Mouse (Mus musculus): ENCODE results near the gene Rictor.
"Not testable (repeated sequence)": the region's sequence is repeated elsewhere in the genome, so short reads cannot be mapped to it uniquely, and the experiment has no call there.

Gene Rictor

DNA sequence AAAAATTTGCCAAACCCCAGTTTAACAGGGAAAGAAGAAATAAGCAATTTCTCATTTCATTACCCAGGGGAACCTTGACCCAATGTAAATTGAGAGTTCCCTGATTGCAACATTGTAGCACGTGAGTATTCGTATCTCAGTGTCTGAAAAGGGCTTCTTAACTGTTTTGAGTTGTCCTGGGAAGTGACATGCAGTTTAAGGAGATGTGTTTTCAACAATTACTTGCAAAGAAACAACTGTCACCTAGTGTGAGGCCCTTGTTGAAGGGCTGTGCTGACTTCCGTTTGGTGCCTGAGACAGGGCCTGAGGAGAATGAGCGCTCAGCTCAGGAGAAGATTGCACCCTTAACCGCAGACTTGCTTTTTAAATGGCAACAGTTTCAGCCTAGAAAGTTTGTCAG, 24.9 kb downstream of the Rictor start:
- no peak for DNase-seq (ENCODE audit: low spot score)

DNA sequence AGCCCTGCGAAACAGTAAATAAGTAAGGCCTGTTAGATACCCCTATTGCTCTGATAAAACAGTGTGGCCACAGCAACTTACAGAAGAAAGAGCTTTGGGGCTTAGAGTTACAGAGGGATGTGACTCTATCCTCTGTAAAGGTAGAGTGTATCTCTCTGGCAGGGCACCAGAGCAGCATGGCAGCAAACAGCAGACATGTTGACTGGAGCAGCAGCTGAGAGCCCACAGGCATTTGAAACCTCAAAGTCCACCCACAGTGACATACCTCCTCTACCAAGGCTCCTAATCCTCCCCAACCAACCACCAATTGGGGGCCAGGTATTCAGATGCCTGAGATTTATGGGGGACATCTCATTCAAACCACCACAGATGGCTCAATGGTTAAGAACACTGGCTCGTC, 31.0 kb downstream of the Rictor start:
- no peak for DNase-seq (ENCODE audit: low spot score)

DNA sequence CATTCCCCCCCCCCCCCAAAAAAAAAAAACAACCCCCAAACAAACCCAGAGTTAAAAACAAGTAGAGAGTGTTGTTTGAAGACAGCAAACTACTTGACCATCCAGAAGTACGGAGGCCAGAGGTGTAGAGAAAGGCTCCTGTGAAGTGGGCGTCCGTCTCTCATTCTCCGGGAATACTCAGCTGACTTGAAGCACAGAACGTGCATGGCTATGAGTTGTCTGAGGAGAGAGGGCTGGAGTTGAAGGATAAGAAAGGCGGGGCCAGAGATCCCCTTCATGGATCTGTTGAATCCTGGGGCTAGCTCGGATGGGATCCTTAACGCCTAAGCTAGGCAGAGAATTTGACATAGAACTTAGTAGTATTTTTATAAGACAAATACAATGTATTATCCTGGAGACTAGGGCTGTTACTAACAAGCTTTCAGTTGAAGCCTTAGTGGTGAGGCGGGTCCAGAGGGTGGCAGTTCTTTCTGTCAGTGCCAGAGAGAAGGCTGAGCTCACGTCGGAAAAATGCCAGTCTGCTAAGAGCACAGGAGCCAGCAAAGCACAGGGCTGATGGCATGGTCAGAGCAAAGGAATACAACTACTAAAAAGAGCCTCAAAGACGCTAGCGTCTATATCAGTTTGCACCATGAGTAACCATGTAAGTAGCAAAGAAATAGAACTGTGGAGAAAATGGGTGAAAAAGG, 34.3 kb downstream of the Rictor start:
- DNase-seq (ENCODE audit: low spot score), result no peak

DNA sequence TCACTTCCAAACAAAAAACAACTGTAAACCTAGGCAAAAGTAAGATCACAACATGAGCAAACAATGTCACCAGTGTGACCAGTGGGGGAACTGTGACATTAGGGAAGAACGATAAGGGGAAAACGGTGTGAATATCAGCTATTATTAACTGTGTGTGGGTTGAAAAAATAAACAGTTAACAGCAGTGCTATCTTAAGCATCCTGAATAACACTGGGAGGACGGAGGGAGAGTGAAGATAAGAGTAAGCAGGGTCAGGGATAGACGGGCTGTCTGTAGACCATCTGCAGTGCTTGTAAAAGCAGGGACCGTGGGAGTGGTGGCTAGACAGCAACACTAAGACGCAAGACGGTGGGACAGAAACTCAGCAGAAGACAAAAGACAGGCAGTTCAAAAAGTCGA, 35.5 kb downstream of the Rictor start:
- no peak for DNase-seq (ENCODE audit: low spot score)

DNA sequence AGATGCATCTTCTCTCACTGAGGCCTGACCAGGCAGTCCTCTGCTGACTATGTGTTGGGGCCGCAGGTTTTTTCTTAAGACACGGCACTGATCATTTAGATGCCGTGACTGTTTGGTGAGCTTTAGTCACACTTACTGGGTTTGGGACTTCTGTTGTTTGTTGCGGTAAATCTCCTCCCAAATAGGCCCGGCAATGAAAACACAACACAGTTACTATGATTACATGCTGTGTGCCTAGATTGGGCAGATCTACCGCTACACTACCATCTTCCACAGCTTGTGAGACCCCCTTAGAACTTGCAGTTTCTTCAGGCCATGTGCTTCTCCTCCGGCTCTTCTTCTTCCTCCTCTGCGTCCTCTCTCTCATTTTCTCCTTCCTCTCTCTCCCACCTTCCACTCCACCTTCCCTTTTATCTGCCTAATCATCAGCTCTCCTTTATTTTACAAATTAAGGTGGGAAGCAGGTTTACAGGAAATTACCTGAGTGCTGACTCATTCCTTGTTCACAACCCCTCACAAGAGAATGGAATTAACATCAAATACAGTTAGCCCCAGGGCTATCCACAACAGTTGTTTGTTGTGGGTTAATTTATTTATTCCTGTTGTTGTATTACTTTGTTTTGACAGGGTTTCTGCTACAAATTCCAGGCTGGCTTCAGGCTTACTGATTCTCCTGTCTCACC, 38.3 kb downstream of the Rictor start:
- DNase-seq (ENCODE audit: low spot score), result not testable (repeated sequence)

DNA sequence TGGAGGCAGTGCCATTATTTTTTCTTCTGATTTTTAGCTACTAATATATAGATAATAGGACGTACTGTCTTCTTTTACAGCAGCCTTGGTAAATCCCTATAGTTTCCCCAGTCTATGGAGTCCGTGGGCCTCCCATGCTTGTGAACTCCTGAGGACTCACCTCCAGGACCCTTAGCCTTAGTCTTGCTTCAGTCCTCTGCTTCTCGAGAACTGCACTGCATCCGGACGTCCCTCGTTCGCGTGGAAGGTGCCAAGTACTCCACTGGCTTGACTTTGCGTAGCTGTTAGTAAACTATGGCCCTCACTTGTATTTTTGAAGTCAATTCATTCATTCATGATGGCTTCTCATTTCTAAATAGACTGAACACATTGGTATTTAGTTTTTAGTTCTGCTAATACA, 38.8 kb downstream of the Rictor start:
- DNase-seq (ENCODE audit: low spot score), result no peak

DNA sequence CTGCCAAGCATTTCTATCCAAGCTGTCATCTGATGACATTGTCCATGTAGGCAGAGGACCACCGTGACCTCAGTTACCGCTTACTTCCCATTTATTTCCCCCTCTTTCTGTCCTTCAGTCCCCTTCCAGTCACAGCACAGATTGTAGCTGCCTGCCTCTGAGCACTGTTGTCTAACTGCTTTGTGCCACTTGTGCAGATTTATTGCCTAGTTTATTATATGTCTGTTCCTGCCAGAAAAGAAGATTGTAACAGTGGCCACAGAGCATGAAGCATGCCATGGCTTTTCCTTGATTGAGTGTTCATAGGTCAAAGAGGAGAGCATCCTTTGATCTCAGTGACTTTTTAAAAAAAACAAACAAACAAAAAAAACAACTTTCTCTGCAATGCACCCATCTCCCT, 46.2 kb downstream of the Rictor start:
- DNase-seq (ENCODE audit: low spot score), result no peak

DNA sequence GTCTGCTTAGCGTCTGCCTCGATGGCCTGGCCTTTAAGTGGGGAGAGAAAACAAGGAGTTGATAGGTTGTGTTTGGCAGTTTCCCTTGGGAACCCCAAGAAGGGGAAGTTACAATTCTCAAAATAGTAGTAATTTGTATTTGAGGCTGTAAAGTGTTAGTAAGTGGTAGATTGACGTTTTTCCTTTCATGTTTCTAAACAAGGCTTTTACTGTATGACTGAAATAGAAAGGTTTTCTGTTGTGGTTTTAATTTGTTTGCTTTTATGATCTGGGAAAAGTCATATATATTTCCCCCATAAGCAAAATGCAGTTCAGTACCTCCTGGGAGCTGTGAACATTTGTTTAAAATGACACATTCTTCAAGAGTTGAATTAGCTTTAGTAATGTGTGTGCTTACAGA, 64.1 kb downstream of the Rictor start:
- no peak for DNase-seq (ENCODE audit: low spot score)

DNA sequence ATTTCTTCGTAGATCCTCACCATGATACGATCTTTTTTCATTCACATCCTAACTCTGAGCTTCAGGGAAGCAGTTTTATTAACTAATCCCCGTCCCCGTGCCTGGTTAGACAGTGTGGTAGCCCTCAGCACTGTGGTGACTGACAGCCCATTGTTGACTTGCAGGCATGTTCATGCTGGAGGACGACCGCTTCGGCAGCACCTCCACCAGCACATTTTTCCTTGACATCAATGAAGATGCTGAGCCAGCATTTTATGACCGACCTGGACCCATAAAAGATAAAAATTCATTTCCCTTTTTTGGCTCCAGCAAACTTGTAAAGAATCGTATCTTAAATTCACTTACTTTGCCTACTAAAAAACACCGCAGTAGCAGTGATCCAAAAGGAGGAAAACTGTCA, 78.0 kb downstream of the Rictor start:
- no peak for DNase-seq (ENCODE audit: low spot score)

DNA sequence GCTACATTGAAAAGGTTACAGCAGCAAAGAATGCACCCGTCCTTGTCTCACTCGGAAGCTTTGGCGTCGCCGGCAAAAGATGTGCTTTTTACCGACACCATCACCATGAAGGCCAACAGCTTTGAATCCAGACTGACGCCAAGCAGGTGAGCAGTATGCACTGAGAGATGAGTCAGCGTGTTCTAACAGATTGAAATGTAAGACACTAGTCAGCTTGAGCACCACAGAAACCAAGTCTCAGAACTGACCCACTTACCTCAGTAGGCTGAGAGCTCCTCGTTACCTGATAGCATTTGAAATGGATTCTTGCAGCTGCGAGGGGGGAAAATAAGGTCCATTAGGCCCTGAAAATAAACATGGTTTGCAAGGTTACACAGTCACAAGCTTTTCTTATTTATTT, 79.1 kb downstream of the Rictor start:
- DNase-seq (ENCODE audit: low spot score), result no peak

DNA sequence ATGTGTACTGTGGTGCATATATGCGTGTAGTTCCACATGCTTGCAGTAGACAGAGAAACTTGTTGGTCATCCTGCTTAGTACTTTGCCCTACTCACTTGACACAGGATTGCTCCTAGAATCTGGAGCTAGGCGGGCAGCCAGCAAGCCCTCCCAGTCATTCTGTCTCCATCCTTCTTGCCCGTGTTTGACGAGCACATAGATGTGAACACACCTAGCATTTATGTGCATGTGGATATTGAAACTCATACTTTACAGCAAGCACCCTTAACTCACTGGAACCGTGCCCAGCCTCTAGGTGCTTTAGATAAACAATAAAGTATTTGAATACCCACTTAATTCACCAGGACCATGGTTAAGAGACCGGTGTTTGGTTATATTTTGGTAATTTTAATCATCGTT, 81.8 kb downstream of the Rictor start:
- no peak for DNase-seq (ENCODE audit: low spot score)

DNA sequence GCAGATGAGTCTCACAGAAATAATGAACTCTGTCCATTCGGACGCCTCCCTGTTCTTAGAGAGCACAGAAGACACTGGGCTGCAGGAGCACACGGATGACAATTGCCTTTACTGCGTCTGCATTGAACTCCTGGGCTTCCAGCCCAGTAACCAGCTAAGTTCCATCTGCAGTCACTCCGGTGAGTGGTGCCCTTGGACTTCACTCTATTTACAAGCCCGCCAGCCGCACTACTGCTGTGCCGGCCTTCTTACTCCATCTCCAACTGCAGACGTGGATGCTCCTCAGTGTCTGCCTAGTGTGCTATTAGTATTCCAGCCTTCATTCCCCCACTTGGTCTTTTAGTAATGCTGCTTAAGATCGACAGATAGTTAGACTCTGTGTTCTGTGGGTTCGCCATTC, 83.5 kb downstream of the Rictor start:
- no peak for DNase-seq (ENCODE audit: low spot score)

DNA sequence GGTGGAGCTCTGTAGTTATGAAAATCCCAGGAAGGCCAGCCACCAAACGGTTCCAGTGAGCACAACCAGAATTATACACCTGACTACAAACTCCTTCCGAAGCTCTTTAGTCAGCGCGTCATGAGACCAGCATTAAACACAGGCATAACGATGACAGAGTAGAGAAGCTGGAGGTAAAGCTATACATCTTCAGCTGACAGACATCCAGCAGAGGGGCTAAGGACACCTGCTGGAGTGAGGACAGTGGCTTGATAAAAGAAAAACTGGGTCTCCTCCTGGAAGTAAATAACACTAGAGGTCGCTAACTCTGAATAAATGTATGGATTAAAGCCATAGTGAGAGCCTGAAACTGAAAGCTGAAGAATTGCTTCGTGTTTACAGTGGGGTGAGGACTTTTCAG, 84.7 kb downstream of the Rictor start:
- no peak for DNase-seq (ENCODE audit: low spot score)

DNA sequence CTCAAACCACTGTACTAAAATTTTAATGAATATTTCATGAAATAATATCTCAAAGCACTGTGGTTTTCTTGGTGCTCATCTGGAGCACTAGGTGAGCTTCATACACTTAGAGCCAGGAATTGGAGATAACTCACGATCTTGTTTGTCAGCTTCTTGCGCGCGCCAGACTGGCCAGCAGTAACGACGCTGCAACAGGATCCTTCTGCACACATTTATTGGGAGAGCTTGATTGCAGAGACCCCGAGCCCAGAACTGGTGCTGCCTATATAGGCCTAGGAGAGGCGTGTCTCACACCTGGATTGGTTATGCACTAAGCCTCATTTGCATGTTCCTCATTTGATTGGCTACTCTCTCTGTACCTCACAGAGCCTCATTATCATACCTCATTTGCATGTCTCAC, 93.0 kb downstream of the Rictor start:
- not testable (repeated sequence) for DNase-seq (ENCODE audit: low spot score)

DNA sequence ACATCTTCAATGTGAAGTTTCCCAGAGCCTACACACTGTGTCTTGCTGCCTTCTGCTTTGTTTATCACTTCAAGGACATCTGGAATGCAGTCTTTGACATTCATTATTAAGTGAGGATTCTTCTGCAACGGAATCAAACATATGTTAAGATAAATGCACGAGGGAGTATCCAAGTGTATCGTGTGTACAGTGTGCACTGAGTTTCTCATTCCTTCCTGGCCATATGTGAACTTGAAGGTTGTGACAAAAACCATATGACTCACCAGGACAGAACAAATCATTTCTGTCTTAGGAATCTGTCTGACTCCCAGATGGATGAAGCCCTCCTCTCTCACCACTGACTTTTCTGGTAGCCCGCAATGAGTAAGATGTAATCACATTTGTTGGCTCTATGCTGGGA, 107.6 kb downstream of the Rictor start:
- no peak for DNase-seq (ENCODE audit: low spot score)

DNA sequence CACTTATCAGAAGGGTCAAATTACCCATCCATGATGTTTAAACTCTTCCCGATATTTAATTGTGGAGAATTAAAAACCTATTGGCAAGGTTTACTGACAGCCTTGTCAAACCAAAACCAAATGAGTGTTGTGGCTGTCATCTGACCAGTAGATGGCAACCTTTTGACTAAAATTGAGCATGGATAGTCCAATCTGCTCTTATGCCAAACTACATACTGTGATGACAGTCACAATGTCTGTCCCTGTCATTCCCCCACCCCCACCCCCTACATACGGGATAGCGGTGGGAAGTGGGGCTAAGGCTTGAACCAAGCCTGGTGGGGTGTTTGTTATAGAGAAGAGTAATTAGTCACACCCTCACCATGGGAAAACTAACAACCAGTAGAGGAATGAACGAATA, 132.0 kb downstream of the Rictor start:
- DNase-seq (ENCODE audit: low spot score), result no peak

DNA sequence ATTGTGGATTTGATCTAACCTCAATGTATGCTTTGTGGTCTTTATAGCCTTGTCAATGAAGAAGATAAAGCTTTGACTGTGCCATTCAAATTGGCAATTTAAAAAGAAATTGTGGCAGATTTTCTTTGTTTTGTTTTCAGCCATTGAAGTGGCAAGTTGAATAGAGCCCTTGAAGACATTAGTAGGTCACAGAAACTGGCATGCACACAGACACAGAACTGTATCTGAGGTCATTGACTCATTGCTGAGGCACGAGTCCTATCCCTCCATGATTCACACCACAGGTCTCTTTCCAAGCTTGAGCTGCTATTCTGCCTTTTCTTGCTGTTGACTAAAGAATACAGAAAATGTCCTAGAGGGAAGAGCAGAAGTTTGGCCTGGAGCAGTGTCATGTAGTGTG, 141.7 kb downstream of the Rictor start:
- no peak for DNase-seq (ENCODE audit: low spot score)

Measured in ovary, adult 18-20 months (tissue).